Mouse (Mus musculus) layer of hippocampus, adult 18-20 months (tissue): ENCODE results near the gene Il1f9. TPM values are rescaled to one million over a fixed set of nuclear protein-coding genes. Genes with fewer than 3 reads are reported as not detected.
A peak's percentile ranks its signal among the peaks of the same experiment; 100 is the strongest.
"Not testable (repeated sequence)": the region's sequence is repeated elsewhere in the genome, so short reads cannot be mapped to it uniquely, and the experiment has no call there.

Source experiments
- DNase-seq, 2 experiments: peaks; one replicate each; pipeline ENCODE4 v3.0.0; 2022; ENCODE audit warnings: low spot score in 2 of 2
- long read RNA-seq: library from polyadenylated mRNA; stranded (forward); transcript quantifications from one replicate; pipeline ENCODE4 v2.0.0, GENCODE M21; 2021
- total RNA-seq, 2 experiments: library from RNA; stranded (reverse); gene quantifications; 2 replicates each; pipeline ENCODE4 v1.2.3; 2021

The Il1f9 gene
- not detected for total RNA-seq
- long read RNA-seq: 0 reads

DNA sequence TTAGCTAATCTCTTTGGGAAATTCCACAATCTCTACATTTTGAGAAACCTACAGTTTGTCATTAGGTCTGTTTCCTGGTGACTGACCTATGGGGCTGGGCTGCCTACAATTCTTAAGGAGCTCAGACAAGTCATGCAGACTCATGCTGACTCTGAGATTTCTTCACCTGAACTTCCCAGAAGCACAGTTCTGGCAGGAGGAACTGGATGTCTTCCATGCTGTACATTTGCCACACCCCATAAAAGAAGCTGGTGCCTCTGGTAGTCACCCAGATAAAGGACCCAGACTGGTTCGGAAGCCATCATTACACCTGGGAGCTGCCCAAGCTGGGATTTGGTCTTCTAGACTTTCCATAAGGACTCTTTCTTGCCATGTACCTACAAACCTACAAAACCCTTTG, at the start of gene Il1f9:
Il1f9 (plus strand) TSS at position 301 of the 400 bp plus-strand sequence.
- DNase-seq: no peak

DNA sequence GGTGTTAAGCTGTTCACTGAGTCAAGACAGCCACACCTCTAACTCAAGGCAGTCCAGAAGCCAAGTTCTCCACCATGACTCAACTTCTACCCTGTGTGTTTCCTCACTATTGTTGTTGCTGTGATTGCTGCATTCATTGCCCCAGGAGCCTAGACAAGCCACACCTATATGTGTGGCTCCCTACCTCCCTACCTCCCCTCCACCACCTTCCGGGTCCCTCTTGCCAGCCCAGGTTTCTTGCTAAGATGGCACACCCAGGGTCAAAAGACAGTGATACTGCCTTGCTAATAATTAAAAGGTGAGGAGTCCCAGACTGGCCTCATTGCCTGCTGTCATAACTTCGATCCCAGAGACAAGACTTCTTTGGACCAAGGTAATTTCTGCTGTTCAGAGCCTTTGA, 33.4 kb upstream of the Il1f9 start, which contains the start of gene Il1f8:
Il1f8 (plus strand) TSS at position 301 of the 400 bp plus-strand sequence.
- DNase-seq: no peak

DNA sequence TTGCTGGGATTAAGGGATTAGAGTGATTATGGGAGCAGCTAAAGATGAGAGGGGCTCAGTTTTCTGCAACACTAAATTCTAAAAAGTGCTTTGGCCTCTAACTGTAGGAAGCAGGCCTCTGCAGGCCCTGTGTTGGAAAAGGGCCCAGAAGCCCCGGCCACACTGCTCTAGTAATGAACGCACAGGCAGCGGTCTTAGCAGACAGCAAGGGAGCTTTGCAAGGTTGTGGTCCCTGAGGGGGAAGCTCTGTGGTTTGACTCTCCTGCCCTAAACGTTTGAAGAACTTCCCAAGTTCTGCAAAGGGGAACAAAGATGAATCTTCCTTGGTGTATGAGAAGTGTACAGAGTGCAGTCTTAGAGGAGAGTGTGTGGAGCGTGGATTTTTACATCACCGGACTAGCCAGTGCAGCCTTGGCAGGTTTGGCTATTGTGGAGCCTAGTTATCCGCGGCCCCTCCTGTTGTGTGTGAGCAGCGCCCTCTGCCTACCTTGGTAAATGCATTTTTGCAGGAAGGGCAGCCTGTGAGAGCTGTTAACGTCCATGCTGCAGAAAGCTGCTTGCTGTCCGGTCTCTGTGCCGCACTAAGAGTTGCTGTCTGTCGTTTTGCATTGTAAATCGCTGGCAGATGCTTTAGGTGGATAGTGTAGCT, 4.5 kb upstream of the Il1f9 start:
- peak; percentile 1 to 50 for DNase-seq

DNA sequence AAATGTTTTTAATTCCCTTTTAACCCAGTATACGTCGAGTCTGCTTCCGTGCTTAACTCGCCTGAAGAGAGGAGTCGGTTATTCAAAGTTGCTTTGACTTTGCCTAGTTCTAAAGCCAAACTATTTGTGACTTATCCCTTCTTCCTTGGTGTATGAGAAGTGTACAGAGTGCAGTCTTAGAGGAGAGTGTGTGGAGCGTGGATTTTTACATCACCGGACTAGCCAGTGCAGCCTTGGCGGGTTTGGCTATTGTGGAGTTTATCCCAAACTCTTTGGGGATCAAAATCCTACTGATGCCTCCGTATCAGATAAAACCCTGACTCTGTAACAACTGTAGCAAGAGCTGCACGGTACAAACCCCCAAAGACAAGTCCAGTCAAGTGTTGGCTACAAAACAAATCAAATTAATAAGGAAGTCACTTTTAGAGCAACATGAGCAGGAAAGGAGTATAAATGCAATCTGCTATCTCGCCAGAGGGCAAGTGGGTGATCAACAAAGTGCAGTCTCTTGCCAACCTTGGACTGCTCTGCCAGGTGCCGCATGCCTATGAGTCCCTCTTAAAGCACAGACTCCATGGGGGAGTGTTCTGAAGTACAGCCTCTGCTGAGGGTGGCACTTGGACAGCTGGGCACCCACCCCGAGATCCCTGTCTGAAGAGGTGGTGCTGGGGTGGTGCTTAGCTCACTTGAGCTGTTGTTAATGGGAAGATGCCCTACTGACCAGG, 3.7 kb upstream of the Il1f9 start:
- not testable (repeated sequence) for DNase-seq

DNA sequence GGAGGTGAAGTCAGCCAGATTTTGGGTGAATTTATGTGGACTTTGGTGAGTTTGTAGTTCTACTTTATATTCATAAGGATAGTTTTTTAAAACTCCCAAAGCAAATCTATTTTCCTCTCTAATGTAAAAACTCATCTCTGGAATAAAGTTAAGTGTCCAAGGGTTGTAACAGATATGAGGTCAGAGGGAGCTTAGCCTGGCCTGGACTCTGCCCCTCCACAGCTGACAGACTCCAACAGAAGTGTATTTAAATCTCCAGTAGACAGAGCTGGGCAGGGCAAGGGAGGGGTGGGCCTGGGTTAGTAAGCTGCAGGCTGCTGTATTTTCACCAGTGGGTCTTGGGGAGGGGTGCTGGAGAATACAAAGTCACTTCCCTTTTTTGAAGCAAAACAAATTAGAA, 2.2 kb upstream of the Il1f9 start:
- not testable (repeated sequence) for DNase-seq

DNA sequence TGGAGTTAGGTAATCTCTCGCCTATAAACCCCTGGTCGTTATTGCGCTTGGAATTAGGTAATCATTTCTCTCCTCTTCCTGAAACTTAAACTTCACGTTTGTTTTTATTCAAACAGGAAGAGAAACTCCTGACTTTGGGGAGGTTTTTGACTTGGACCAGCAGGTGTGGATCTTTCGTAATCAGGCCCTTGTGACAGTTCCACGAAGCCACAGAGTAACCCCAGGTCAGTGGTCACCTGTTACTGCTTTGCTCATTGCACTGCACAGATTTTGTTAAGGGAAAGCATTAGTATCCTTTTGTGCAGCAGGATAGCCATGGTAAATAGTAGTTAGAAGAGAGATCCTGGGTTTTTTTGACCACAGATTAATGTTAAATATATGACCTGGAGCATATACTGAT, 1.3 kb downstream of the Il1f9 start:
- no peak for DNase-seq

DNA sequence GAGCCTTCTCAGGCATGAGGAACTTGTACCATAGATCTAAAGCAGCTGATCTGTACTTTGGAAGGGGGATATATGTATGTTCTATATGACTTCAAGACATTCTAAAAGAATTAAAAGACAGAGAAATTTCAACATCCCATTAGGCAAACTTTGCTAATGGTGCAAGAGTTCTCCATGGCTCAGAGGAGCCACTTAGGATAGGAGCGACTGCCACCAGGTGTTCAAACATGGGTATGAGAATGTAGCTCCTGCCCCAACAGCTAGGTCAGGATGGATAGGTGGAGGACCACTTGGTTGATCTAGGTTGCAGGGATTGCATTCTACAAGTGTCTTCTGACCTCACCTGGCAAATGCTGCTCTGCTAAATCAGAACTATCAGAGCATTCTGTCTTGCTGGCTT, 1.9 kb downstream of the Il1f9 start:
- DNase-seq: no peak

DNA sequence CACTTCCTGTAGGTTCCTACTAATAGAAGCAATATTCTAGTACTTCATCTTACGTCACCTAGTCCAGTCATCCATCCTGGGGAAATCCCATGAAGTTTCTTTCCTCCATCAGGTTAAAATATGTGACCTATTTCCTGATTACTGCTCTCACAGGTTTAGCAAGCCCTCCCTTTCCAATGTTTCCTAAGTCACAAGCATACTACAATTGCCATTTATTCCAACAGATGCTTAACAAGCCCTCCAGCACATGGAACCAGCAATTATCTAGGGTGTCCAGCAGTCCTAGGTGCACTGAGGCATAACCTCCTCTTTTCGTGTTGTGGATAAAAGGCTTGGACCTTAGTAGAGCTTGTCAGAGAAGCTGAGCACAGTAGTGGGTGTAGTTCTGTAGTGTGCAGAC, 28.8 kb downstream of the Il1f9 start, which contains the start of gene Il1f6:
Il1f6 (plus strand) TSS at position 301 of the 400 bp plus-strand sequence.
- no peak for DNase-seq

DNA sequence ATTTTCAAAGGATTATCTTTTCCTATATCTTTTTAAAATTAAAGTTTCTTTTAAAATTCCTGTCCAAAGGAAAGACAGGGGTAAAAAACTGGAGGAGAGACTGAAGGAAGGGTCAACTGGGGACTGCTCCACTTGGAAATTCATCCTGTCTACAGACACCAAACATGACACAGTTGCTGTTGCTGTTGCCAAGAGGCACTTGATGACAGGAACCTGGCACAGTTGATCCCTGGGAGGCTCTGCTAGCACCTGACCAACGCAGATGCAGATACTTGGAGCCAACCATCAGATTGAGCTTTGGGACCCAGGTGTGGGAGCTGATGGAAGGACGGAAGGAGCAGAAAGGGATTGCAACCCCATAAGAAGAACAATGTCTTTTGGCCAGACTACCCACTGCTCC, 40.9 kb downstream of the Il1f9 start:
- DNase-seq: no peak

Other genes starting within 250 kb of the Il1f9 start
- 10 to 100 TPM; 31.1 to 32.3 TPM for gene Hnmt, start 137.1 kb upstream of the Il1f9 start, total RNA-seq
- not detected for gene Tbpl2, start 89.9 kb upstream of the Il1f9 start, total RNA-seq
- gene Il1f8, start 33.3 kb upstream of the Il1f9 start, total RNA-seq: not detected
- gene Il1f6, start 28.9 kb downstream of the Il1f9 start, total RNA-seq: not detected
- not detected for gene Il1f5, start 90.5 kb downstream of the Il1f9 start, total RNA-seq
- gene Il1f10, start 104.7 kb downstream of the Il1f9 start, total RNA-seq: not detected
- not detected for gene Il1rn, start 150.4 kb downstream of the Il1f9 start, total RNA-seq
- 1 to 10 TPM in 1 of 2 experiments, under 1 TPM in 1; 0.81 to 1.0 TPM for gene Psd4, start 181.1 kb downstream of the Il1f9 start, total RNA-seq